Mouse (Mus musculus) brain, embryonic 14.5 days (tissue): Measurements from ENCODE around the gene Plppr4. TPM values are rescaled to one million over a fixed set of nuclear protein-coding genes. Genes with fewer than 3 reads are reported as not detected.

Experiments used
- DNase-seq: peaks from one replicate; pipeline ENCODE4 v3.0.0-alpha.2; 2011; ENCODE audit warnings: low read depth
- CTCF ChIP-seq: fragments of 200-500 bp; IDR thresholded peaks from 2 replicates; pipeline ENCODE4 v1.5.1; 2012; ENCODE audit warnings: inconsistent platforms, mild to moderate bottlenecking, moderate library complexity, borderline replicate concordance; ENCODE audit not compliant: insufficient read depth, insufficient read length; ENCODE audit errors: extremely low read depth
- POLR2A ChIP-seq: fragments of 200-500 bp; IDR thresholded peaks from 2 replicates; pipeline ENCODE4 v1.6.1; 2012; ENCODE audit warnings: mild to moderate bottlenecking, inconsistent platforms, borderline replicate concordance; ENCODE audit not compliant: poor library complexity, insufficient read depth, insufficient read length, severe bottlenecking; ENCODE audit errors: extremely low read depth
- polyA plus RNA-seq: library from polyadenylated mRNA; depleted of rRNA; stranded (reverse); fragments of >200 nt; gene quantifications from 2 replicates; pipeline ENCODE4 v1.2.3, GENCODE M21; 2012

The Plppr4 gene
- polyA plus RNA-seq, 1 experiment: 12.6 TPM

DNA sequence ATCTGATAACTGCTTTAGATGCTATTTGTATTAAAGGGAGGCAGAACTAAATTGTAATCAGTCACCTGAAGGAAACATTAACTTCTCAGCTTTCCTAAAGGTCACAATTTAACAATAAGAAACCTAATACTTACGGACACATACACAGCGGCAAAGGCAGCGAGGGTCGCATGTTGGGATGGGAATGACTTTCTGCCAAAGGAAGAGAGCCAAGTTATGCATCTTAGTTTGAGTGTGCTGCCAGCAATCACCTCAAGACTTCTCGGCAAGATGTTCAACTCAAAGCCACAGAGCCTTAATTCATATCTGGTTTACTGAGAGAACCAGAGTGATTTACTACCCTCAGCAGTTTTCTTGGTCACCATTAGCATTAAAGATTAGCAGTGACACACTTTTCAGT, 34.1 kb downstream of the Plppr4 start:
- TF ChIP-seq CTCF (no peak), POLR2A (no peak)
- DNase-seq: no peak

DNA sequence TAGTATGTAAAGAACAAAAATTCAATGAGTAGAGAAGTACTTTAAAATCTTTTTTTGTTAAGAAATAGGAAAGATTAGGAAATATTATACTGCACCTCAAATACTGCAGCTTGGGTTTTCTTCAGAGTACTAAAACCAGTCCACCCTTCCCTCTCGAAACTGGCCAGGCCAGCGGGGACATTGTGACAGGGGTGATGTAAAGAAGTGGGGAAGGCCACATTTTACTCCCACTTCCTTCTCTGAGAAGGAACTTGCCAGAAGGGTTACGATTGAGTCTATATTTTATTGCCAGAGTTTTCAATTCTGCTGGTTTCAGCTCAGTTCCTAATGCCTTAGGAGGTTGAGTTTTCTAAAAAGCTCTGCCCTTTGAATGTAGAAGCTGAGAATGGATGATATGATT, 41.0 kb downstream of the Plppr4 start:
- no peak for DNase-seq
- TF ChIP-seq POLR2A (no peak), CTCF (no peak)

DNA sequence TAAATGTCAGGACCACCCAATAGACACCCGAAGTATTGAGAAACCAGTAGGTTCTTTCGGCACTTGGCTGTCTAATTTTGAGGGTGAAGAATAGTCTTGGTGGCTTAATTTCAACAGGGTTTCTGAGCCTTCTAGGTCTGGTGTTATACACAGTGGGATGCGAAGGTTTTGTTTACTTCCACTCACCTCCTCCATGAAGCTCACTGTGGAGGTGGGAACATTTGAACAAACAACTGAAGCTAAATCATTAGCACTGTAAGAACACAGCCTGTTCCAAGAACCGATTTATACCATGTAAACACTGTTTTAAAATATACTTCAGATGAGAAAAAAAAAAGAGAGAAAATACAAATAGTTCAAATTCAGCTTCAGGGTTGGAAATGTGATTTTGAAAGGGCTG, 47.3 kb downstream of the Plppr4 start:
- no peak for DNase-seq
- TF ChIP-seq POLR2A (no peak), CTCF (no peak)

DNA sequence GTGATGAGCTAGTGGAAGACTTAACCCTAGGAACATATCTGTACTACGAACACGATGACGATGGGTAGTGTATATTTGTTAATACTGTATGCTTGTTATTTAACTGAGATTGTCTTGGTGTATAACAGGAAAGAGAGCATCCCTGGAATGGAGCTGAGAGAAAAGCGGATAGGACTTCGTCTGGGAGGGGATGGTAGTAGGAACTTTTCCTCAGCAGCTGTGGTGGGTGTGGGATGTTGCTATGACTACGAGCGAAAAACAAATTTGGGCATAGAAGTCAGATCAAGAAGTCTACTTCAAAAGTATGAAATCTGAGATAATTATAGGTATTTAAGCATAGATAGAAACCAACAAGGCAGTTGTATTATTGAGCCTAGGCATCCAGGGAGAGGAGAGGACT, 48.6 kb downstream of the Plppr4 start:
- no peak for TF ChIP-seq CTCF
- TF ChIP-seq POLR2A: no peak
- no peak for DNase-seq

DNA sequence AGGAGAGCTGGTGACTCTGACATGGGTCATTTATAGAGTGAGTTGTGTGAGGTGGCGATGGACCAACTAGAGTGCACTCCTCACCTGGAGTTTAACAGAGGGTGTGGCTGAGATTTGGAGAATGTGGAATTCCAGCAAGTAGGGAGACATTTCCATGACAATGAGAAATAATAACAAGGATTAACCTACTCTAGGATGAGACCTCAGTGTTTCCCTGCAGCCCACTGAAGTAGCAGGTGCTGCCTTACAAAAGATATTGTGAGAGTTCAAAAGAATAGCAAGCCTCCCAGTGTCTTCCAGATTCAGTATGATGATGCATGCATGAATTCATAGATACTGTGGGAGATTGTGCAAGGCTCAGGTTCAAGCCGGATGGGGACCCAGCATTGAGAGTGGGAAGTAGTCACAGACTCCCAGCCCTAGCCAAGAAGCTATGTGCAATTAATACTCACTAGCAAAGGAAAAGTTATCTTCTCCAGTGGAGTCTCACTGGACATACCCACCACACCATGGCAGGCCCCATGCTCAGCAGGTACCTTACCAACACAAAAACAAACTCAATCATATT, 49.8 kb downstream of the Plppr4 start:
- TF ChIP-seq POLR2A (no peak), CTCF (no peak)
- no peak for DNase-seq

DNA sequence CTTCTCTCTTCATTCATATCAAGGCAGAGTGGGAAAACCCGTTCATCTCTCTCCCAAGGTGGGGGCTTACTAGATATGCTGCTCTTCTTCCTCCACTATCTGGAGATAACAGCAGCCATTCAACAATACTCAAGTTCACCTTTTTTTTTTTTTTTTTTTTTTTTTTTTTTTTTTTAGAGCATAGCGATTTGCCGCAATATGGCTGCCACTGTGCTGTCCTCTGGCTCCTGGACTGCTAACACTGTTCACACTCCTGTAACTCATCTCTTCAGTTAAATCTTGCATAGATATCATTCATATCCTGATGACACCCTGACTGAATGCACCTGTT, 51.1 kb downstream of the Plppr4 start:
- no peak for DNase-seq
- TF ChIP-seq POLR2A: no peak
- TF ChIP-seq CTCF: no peak

DNA sequence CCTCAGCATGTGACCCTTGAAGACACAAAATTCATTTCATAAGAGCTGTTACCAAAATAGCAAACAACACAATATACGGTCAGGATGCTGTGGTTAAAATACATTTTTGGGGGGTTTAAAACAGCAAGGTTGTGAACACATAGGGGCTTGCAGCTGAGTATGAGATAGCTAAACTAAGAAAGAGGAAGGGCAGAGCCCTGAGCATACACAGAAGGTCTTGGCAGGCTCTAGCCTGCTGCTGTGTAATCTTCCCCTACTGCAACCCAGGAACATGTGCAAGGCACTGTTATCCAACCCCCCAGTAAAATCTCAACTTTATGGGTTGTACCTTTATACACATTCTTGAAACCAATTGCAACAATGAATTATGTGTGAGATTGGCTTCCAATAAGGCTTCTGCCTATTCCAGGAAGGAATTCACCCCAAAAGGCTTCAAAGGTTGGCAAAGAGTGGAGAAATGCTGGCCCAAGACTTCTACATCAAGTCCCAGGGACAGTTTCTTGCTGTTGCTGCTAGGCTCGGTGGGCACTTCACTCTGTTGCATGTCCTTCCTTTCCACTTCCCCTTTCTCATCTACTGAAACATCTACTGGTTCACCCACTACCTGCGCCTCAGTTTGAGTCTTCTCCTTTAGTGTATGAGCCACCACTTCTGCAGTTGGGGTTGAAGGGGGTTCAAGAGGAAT, 51.6 kb downstream of the Plppr4 start:
- TF ChIP-seq POLR2A: no peak
- TF ChIP-seq CTCF: no peak
- no peak for DNase-seq

DNA sequence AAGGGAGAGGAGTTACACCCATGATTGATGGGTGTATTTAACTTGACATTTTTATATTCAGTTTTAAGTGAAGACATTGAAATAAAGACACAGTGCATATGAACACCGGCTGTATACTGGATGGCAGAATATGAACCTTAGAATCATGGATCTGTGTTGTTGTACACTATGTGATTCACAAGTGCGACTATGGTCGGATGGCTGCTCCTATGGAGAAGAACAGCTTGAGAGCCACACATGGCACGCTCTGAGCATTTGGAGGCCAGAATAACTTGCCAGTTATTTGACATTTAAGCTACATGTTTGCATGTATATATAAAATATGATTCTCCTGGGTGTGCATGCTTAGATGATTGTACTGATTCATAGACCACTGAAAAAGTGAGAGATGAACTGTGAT, 53.1 kb downstream of the Plppr4 start:
- TF ChIP-seq CTCF: no peak
- no peak for TF ChIP-seq POLR2A
- DNase-seq: peak; percentile 23

DNA sequence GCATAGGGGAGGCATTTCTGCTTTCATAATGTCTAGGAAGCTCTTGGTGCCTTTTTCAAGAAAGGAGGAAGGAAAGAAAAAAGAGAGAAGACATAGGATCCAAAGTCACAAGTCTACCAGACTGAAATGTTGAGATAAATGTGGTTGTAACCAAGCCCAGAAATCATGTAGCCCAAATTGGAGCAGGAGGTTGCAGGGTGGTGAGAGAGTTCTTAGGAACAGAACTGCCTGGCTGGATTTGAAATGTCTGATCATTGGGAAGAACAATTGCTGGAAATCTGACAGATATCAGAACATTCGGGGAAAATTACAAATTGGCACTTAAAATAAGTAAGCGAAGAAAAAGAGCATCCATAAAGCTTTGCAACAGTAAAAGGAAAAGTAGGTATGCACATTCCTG, 56.6 kb downstream of the Plppr4 start:
- TF ChIP-seq POLR2A (no peak), CTCF (no peak)

DNA sequence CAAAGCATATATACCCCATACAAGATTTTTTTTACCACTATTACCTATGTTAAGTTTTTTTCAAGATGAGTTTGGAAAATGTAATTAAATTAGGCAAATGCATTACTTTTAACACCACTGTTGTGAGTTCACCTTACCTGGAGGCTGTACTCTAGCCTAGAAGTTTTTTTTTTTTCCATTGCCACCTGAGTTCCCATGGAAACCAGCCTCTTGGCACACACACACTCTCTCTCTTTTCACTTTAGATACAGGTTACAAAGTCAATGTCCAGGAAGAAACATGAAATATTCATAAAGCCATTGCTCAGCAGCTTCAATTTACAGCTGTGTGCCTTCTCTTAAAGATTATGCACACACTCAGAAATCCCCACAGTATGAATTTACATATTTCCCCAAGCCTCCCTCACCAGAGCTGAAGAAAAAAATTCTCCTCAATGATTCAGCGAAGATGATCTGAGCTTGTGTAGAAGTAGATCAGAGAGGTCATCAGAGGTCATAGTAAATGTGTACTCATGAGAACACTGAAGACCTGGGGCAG, 59.9 kb downstream of the Plppr4 start:
- peak; percentile 63 for DNase-seq
- TF ChIP-seq CTCF: no peak
- no peak for TF ChIP-seq POLR2A

More for the DNA sequence above, 56.6 kb downstream of the Plppr4 start:
- DNase-seq: no peak

DNA sequence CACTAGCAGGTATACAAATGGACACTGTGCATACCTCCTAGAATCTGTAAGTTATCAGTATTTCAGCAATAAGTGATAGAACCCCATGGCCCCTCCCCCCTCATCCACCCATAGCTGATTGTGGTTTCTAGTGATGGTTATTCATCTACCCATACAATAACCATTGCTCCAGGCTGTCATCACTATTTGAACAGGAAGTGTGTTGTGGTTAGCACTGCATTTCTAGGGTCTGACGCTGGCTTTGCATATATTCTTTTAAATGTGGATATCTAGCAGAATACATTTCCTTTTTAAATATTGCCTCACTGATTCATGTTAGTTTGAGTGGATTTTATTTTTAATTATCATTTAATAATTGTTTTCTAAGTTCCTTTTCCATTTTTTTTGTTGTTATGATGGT, 62.9 kb downstream of the Plppr4 start:
- no peak for DNase-seq
- TF ChIP-seq CTCF: no peak
- TF ChIP-seq POLR2A: no peak
